Mouse (Mus musculus) megakaryocyte, embryonic 14.5 days (primary cell): Measurements from ENCODE around the gene Cntrob.

Experiments
- FLI1 ChIP-seq: IDR thresholded peaks from 2 replicates; pipeline ENCODE4 v1.6.1; 2012; ENCODE audit warnings: low read length, inconsistent platforms, mixed read lengths
- GATA1 ChIP-seq: IDR thresholded peaks from 3 replicates; pipeline ENCODE4 v1.6.1; 2012; ENCODE audit warnings: mixed read lengths, low read length, inconsistent platforms, borderline replicate concordance

GRCm38 (mm10) chr11:69372780-69373170 lies 49.2 kb upstream of the Cntrob start:
- TF ChIP-seq GATA1 (no peak), FLI1 (no peak)
